Mouse (Mus musculus): ENCODE data around the gene Grik4. TPM values are rescaled to one million over a fixed set of nuclear protein-coding genes. Genes with fewer than 3 reads are reported as not detected.

Gene Grik4
- polyA plus RNA-seq, 1 experiment = not detected

DNA sequence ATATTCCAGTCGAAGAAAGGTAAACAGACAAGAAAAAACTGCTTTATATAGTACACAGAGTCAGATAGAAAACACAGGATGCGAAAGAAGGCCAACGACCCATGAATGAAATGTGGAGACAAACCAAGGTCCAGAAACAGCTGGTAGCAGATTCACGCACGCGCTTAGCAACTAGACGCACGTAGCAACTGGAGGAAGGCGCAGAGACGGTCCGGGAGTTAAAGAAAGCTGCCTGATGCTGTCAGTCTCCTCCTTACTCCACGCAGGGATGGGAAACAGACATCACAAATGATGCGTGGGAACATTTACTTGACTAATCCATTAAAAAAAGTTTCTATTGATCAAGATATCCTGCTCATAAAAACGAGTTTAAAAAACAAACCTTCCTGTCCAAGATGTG, 426.1 kb downstream of the Grik4 start:
- Histone ChIP-seq H3K27ac (ENCODE audit: insufficient read depth, low read depth, low read length) (no peak overlapping the region), H3K4me3 (ENCODE audit: insufficient read depth, low read depth, low read length) (no peak overlapping the region), H3K4me1 (ENCODE audit: control insufficient read depth, insufficient read depth, low read length) (peaks cover 11% of the 10 kb centered on the region; the same call in 1 of the 2 replicates)
- 72% methylated on average over 14 of the region's 14 CpGs for WGBS
- TF ChIP-seq CTCF (IDR thresholded peaks at IDR 0.05; ENCODE audit: insufficient read depth, low read depth, low read length) = no peak
- no peak for TF ChIP-seq POLR2A (IDR thresholded peaks at IDR 0.05; ENCODE audit: insufficient read depth, low read depth, low read length)

DNA sequence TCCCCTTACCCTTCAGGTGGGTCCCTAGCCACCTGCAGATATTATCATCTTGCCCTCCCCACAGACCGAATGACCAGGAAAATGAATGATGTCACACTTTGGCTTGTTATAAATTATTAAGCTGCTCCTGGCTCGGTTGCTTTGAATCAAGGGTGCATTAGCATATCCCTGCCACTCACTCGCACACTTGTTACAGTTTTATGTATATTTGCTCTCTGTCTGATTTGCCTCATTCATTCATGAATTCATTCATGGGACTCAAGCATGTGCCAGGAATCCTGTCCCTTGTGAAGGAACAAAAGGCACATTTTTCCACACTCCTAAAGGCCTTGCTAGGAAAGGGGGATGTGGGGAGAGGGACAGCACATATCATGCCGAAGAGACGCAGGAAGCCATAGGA, 431.1 kb downstream of the Grik4 start:
- H3K27ac ChIP-seq (ENCODE audit: insufficient read depth, low read depth, low read length) = no peak overlapping the region
- TF ChIP-seq POLR2A (IDR thresholded peaks at IDR 0.05; ENCODE audit: insufficient read depth, low read depth, low read length) (no peak), CTCF (IDR thresholded peaks at IDR 0.05; ENCODE audit: insufficient read depth, low read depth, low read length) (no peak)
- peaks cover 3% of the 10 kb centered on the region; the same call in 1 of the 2 replicates for H3K4me1 ChIP-seq (ENCODE audit: control insufficient read depth, insufficient read depth, low read length)
- H3K4me3 ChIP-seq (ENCODE audit: insufficient read depth, low read depth, low read length) = no peak overlapping the region
- WGBS = 74% methylated on average over 5 of the region's 5 CpGs

DNA sequence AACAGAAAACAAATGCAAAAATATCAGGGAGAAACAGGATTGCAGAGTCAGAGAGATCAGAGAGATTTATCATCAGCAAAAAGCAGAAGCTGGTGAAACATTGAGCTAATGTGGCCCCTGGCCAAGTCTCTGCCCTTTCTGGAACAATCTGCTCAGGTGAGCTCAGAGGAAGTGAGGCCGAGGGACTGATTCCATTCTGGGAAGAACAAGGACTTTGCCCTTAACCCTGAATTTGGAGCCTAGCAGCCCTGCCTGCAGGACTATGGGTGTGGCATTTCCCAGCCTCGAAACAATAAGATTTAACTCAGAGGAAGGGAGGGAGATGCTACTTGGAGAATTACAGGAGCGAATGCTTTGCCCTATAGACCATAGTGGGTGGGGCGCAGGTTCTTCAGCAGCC, 432.0 kb downstream of the Grik4 start:
- H3K4me1 ChIP-seq (ENCODE audit: control insufficient read depth, insufficient read depth, low read length) = peaks cover 3% of the 10 kb centered on the region; the same call in 1 of the 2 replicates
- no peak overlapping the region for H3K27ac ChIP-seq (ENCODE audit: insufficient read depth, low read depth, low read length)
- no peak for TF ChIP-seq CTCF (IDR thresholded peaks at IDR 0.05; ENCODE audit: insufficient read depth, low read depth, low read length)
- no peak for TF ChIP-seq POLR2A (IDR thresholded peaks at IDR 0.05; ENCODE audit: insufficient read depth, low read depth, low read length)
- H3K4me3 ChIP-seq (ENCODE audit: insufficient read depth, low read depth, low read length) = no peak overlapping the region
- 87% methylated on average over 4 of the region's 4 CpGs for WGBS

DNA sequence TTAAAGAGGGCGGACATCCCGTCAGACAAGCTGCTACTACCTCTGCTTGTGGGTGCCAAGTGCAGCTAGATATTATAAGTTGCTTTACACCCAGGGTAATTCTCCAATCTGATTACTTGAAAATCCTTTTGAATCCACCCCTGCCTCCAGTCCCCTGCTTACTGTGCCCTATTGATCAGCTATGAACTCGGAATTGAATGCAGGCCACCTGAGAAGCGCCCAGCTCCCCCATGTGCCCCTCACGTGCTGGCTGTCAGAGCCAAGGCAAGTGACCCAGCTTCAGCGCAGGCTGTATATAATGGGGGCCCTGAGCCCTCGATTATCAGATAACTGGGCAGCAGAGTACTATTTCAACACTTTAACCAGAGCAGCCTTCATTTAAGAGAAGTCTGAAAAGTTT, 436.1 kb downstream of the Grik4 start:
- TF ChIP-seq CTCF (IDR thresholded peaks at IDR 0.05; ENCODE audit: insufficient read depth, low read depth, low read length) (no peak), POLR2A (IDR thresholded peaks at IDR 0.05; ENCODE audit: insufficient read depth, low read depth, low read length) (no peak)
- Histone ChIP-seq H3K4me3 (ENCODE audit: insufficient read depth, low read depth, low read length) (no peak overlapping the region), H3K27ac (ENCODE audit: insufficient read depth, low read depth, low read length) (no peak overlapping the region), H3K4me1 (ENCODE audit: control insufficient read depth, insufficient read depth, low read length) (no peaks in the 10 kb centered on the region)
- WGBS = 67% methylated on average over 7 of the region's 7 CpGs

DNA sequence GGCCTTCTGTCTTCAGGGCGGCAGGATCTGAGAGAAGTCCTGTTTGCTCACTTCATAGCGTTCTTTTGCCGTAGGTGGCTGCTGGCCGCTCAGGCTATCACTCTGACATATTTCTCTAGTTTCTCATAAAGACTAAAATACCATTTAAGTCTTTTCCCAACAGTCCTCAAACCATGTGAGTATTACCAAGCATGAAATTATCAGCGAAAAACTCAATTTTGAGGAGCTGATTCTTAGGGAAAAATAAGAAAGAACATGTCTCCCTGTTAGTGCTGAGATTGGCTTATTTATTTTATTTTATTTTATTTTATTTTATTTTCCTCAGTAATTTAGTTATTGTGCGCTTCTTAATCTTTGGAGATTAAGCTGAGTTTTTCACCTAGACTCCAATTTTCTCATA, 436.6 kb downstream of the Grik4 start, which contains the start of gene Tbcel:
Gene Tbcel (minus strand): TSS at position 101 of the 400 bp plus-strand sequence.
- 95% methylated on average over 6 of the region's 6 CpGs for WGBS
- H3K27ac ChIP-seq (ENCODE audit: insufficient read depth, low read depth, low read length) = no peak within 1 kb of the TSS
- H3K4me3 ChIP-seq (ENCODE audit: insufficient read depth, low read depth, low read length) = no peak within 1 kb of the TSS
- no peaks in the 10 kb centered on the region for H3K4me1 ChIP-seq (ENCODE audit: control insufficient read depth, insufficient read depth, low read length)
- TF ChIP-seq CTCF (IDR thresholded peaks at IDR 0.05; ENCODE audit: insufficient read depth, low read depth, low read length) (no peak), POLR2A (IDR thresholded peaks at IDR 0.05; ENCODE audit: insufficient read depth, low read depth, low read length) (no peak)

DNA sequence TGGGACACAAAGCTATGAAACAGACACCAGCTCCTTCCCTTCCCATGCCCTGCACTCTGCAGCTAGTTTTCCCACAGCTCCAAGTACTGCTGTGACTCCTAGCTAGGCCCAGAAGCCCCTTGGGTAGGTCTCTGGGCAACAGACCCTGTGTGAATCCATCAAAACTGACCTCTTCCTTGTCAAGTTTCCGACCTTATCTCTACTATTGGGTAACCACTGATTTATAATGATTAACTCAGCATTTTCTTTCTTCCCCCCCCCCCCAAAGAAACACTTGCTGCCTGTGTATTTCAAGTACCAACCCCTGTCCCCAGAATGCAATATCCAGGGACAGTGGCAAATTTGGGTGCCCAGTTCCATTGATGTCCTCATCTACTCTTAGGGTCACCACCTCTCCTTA, 437.3 kb downstream of the Grik4 start:
- 89% methylated on average over 1 of the region's 1 CpGs for WGBS
- no peaks in the 10 kb centered on the region for H3K4me1 ChIP-seq (ENCODE audit: control insufficient read depth, insufficient read depth, low read length)
- H3K27ac ChIP-seq (ENCODE audit: insufficient read depth, low read depth, low read length) = no peak overlapping the region
- TF ChIP-seq POLR2A (IDR thresholded peaks at IDR 0.05; ENCODE audit: insufficient read depth, low read depth, low read length) = no peak
- no peak for TF ChIP-seq CTCF (IDR thresholded peaks at IDR 0.05; ENCODE audit: insufficient read depth, low read depth, low read length)
- H3K4me3 ChIP-seq (ENCODE audit: insufficient read depth, low read depth, low read length) = no peak overlapping the region

DNA sequence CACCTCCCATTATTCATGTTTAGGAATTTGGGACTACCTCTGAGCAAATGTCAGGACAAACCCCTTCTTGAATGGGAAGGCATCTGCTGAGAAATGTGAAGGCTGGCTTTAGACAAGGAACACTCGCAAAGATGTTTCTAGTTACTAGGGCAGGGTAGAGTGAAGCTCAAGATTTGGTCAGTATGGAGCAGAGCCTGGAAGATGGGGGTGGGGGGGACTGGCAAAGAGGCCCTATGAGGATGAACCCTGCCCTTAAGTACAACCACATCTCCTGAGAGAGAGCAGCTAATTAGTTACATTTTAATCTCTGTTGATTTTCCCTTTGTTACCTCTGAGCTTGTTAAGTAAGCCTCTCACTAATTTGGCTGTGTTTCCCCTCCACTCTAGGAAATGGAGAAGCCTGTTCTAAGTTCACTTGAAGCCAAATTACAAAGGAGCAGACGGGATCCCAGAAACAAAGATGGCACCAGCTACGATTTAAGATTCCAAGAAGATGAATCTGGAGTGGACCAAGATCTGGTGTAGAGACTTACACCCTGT, 439.3 kb downstream of the Grik4 start:
- H3K4me1 ChIP-seq (ENCODE audit: control insufficient read depth, insufficient read depth, low read length) = no peaks in the 10 kb centered on the region
- no peak for TF ChIP-seq POLR2A (IDR thresholded peaks at IDR 0.05; ENCODE audit: insufficient read depth, low read depth, low read length)
- no peak for TF ChIP-seq CTCF (IDR thresholded peaks at IDR 0.05; ENCODE audit: insufficient read depth, low read depth, low read length)
- no peak overlapping the region for H3K4me3 ChIP-seq (ENCODE audit: insufficient read depth, low read depth, low read length)
- no peak overlapping the region for H3K27ac ChIP-seq (ENCODE audit: insufficient read depth, low read depth, low read length)
- WGBS = 67% methylated on average over 3 of the region's 3 CpGs

DNA sequence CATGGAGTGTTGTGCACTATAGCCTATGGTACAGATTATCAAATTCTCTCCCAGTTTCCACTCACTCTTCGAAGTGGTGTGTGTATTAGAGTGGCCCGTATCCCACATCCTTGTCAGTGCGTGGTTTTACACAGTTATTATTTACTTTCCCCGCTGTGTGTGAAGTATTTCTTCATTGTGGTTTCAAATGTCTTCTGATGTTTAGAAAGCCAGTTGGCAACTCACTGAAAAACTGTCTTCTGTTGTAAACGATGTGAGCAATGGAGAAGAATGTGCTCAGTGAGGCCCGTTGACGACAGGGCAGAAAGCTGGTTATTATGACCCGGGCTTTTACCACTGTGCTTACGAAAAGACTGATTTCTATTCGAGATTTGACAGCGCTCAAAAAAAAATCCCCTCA, 439.7 kb downstream of the Grik4 start:
- H3K4me3 ChIP-seq (ENCODE audit: insufficient read depth, low read depth, low read length) = no peak overlapping the region
- WGBS = 42% methylated on average over 11 of the region's 11 CpGs
- H3K27ac ChIP-seq (ENCODE audit: insufficient read depth, low read depth, low read length) = no peak overlapping the region
- TF ChIP-seq POLR2A (IDR thresholded peaks at IDR 0.05; ENCODE audit: insufficient read depth, low read depth, low read length) = no peak
- no peak for TF ChIP-seq CTCF (IDR thresholded peaks at IDR 0.05; ENCODE audit: insufficient read depth, low read depth, low read length)
- no peaks in the 10 kb centered on the region for H3K4me1 ChIP-seq (ENCODE audit: control insufficient read depth, insufficient read depth, low read length)

DNA sequence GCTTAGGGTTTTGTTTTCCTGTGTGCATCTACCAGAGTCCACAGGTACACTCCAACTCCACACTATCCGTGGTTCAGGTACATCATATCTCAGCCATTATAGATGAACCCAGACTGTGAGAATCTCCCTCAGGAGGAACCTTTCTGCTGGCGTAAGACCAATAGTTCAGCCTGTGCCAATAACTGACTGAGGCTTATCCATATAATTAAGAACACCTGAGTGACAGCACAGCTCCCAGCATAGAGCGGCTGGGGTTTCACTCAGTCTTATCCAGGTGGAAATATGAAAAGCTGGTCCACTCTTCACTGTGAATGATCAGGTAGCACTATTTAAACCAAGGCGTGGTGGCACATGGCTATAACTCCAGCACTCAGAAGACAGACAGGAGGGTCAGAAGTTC, 440.6 kb downstream of the Grik4 start:
- Histone ChIP-seq H3K4me3 (ENCODE audit: insufficient read depth, low read depth, low read length) (no peak overlapping the region), H3K4me1 (ENCODE audit: control insufficient read depth, insufficient read depth, low read length) (no peaks in the 10 kb centered on the region), H3K27ac (ENCODE audit: insufficient read depth, low read depth, low read length) (no peak overlapping the region)
- no peak for TF ChIP-seq POLR2A (IDR thresholded peaks at IDR 0.05; ENCODE audit: insufficient read depth, low read depth, low read length)
- TF ChIP-seq CTCF (IDR thresholded peaks at IDR 0.05; ENCODE audit: insufficient read depth, low read depth, low read length) = no peak
- 84% methylated on average over 4 of the region's 4 CpGs for WGBS

DNA sequence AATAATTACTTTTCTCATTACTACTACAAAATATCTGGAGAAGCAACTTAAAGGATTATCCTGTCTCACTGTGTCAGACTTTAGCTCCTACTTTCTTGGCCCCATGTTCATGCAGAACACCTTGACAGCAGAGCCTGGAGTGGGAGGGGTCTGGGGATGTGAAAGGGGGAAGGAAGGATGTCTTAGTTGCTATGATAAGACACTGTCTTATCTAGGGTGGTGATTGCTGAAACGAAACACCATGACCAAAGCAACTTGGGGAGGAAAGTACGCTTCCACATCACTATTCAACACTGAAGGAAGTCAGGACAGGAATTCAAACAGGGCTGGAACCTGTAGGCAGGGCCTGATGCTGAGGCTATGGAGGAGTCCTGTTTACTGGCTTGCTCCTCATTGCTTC, 448.0 kb downstream of the Grik4 start:
- TF ChIP-seq CTCF (IDR thresholded peaks at IDR 0.05; ENCODE audit: insufficient read depth, low read depth, low read length) (no peak), POLR2A (IDR thresholded peaks at IDR 0.05; ENCODE audit: insufficient read depth, low read depth, low read length) (no peak)
- WGBS = 91% methylated on average over 2 of the region's 2 CpGs
- Histone ChIP-seq H3K4me1 (ENCODE audit: control insufficient read depth, insufficient read depth, low read length) (no peaks in the 10 kb centered on the region), H3K27ac (ENCODE audit: insufficient read depth, low read depth, low read length) (no peak overlapping the region), H3K4me3 (ENCODE audit: insufficient read depth, low read depth, low read length) (no peak overlapping the region)

Data from olfactory bulb, adult 2 months (tissue).